Mouse (Mus musculus) layer of hippocampus, adult 9-10 months (tissue): ENCODE measurements around the gene Atp6v0e.

Source experiments
- DNase-seq: peaks from one replicate; pipeline ENCODE4 v3.0.0; 2022; ENCODE audit warnings: low spot score

Atp6v0e gene

DNA sequence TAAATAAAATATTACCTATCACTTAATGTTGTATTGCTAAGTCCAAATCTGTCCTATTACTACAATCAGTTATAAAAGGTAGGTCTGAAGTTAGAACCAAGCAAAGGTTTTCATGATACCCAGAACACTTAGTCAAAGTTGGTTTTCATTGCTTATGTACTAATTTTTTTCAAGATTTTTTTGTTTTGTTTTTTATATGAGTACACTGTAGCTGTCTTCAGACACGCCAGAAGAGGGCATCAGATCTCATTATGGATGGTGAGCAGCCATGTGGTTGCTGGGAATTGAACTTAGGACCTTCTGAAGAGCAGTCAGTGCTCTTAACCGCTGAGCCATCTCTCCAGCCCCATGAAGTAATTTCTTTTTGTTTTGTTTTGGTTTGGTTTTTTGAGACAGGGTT, 54.8 kb downstream of the Atp6v0e start:
- DNase-seq: no peak

DNA sequence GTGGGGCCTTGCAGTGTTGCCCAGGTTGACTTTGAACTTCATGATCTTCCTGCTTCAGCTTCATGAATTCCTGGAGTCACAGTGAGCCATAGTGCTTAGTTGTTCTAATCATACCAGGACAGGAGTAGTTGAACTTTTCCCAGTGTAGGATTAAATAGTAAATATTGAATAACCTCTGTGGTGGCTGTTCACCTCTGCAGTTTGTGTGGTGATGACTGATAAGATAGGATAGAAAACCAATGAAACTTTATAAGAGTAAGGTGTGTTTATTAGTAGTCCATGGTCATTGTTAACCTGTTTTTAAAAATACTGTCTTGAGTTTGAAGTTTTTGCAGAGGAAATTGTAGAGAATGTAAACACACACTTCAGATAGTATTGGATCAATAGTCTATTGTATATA, 56.4 kb downstream of the Atp6v0e start:
- no peak for DNase-seq

DNA sequence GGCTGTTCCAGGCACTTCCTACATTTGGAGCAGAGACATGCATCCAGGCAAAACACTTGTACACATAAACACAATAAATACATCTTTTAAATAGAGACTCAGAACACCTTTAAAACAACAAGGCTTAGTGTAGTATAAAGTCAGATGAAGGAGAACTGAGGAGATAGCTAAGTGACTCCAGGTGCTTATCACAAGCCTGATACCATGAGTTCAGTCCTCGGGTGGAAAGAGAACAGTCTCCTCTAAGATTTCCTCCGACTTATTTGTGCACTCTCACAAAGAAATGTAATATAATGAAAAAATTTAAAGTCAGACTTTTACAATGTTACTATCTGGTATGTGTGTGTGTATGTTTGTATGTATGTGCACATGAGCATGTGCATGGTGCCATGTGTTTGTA, 58.8 kb downstream of the Atp6v0e start:
- no peak for DNase-seq

DNA sequence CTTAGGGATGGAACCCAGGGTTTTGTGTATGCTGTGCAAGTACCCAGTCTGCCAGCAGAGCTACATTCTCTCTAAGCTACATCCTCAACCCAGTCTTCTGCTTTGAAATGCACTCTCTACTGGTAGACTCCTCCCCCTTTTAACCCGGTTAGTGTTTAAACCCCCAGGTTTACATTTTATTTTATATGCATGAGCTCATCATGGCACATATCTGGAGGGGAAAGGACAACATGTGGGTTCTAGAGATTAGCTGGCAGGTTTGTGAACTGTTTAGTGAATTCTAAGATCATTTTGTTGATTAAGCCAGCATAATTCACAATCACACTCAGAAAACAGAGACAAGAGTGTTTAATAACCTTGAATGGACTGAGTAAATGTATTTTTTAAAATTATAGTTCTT, 61.8 kb downstream of the Atp6v0e start:
- DNase-seq: no peak

DNA sequence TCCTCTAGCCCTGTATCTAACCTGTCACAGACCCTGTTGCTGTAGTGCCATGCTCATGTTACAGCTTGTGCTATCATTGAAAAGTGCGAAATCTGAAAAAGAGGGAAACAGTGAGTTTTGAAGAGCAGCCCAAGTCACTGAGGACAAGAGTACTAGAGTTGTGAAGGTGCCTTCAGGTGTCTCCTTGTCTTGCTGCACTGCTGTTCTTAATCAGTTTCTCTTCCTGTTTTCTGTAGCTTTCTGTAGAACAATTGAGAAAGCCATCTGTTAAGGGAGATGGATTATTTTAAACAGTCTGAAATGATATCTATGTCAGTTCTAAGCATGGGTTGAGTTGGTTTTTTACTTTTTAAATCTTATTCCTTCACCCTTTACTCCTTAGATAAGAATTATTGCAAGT, 63.6 kb downstream of the Atp6v0e start:
- no peak for DNase-seq

DNA sequence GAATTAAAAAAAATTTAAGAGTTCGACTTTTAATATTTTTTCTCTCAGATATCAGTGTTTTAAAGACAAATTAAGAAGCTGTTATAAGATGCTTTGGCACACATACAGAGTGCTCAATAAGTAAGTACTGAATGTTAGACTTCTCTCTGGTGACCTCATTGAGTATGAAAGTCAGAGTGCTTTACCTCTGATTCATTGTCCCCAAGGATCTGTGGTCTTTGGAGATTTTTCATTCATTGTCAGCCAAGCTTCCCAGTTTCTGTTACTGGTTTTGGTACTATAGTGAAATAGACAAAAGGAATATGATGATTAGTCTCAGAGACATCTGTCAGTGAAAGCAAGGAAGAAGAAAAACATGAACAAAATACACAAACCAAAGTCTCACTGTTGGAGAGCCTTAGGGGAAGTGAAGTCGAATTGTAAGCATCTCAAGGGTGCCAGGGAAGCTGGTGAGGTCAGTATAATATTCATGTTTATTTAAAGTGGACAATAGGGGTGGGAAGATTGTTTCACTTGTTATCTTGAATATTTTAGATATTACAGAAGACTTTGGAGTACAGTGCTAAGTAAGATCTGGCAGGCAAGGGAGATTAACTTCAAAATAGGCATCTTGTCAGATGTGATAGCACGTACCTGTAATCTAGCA, 64.2 kb downstream of the Atp6v0e start:
- DNase-seq: no peak

DNA sequence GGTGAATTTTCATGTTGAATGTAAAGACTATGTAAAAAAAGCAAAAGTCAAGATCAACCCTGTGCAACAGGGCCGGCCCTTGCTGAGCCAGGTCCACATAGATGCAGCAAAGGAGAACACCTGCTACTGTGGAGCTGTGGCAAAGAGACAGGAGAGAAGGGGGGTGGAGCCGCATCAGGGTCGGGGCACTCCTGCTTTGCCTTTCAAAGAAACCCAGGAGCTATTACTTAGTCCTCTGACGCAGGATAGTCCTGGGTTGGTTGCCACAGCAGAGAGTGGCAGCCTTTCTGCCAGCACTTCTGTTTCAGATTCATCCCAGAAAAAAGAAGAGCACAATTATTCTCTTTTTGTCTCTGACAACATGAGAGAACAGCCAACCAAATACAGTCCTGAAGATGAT, 79.5 kb downstream of the Atp6v0e start:
- DNase-seq: no peak

DNA sequence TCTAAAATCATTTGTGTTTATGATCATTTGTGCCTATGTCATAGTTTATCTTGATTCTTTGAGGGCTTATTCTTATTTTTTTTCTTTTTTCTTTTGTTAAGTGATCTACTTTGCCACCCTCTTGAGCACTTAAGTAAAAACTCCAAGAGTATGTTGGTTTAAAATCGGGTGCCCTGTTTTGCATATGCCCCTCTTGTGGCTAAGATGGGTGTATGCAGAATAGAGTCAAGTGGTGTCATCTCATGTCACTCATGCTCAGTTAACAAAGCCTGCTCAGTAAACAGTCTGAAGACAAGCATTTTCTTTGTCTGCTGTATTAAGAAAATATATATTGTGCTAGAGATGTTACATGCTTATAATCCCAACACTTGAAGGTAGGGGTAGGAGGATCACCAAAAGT, 80.3 kb downstream of the Atp6v0e start:
- no peak for DNase-seq
